Mouse (Mus musculus) bone marrow macrophage, adult 2 months (primary cell): ENCODE results near the gene Ttc21a.

Experiments used
- CTCF ChIP-seq: IDR thresholded peaks from 2 replicates; pipeline ENCODE4 v1.5.1; 2012; ENCODE audit warnings: low read depth, mild to moderate bottlenecking, low read length, moderate library complexity
- POLR2A ChIP-seq: IDR thresholded peaks from 2 replicates; pipeline ENCODE4 v1.6.1; 2012; ENCODE audit warnings: mild to moderate bottlenecking, low read depth, low read length, borderline replicate concordance

- TF ChIP-seq CTCF: no peak
- TF ChIP-seq POLR2A: no peak
Measured at GRCm38 (mm10) chr9:119909931-119910330, 27.5 kb upstream of the Ttc21a start.
